Mouse (Mus musculus): ENCODE results near the gene Cdc14b.
"Not testable (repeated sequence)": the region's sequence is repeated elsewhere in the genome, so short reads cannot be mapped to it uniquely, and the experiment has no call there.

GRCm38 (mm10) chr13:64254185-64254584 is 20.9 kb downstream of the Cdc14b start:
- not testable (repeated sequence) for TF ChIP-seq CTCF, EP300 (IDR thresholded peaks at IDR 0.05; ENCODE audit: low read depth)
